Mouse (Mus musculus) testis, adult 2 months (tissue): ENCODE measurements around the gene Maneal. TPM values are rescaled to one million over a fixed set of nuclear protein-coding genes. Genes with fewer than 3 reads are reported as not detected.

ENCODE experiments used
- H3K27ac ChIP-seq: fragments of 200-500 bp; 2 replicates; pipeline ENCODE4 v1.5.1; 2012; ENCODE audit warnings: low read depth, low read length; ENCODE audit not compliant: control insufficient read depth, insufficient read depth
- H3K27me3 ChIP-seq: fragments of 200-500 bp; 2 replicates; pipeline ENCODE4 v1.6.1; 2012; ENCODE audit warnings: mild to moderate bottlenecking, low read length, moderate library complexity; ENCODE audit not compliant: control insufficient read depth, insufficient read depth
- H3K36me3 ChIP-seq: fragments of 200-500 bp; 2 replicates; pipeline ENCODE4 v1.6.1; 2012; ENCODE audit warnings: mild to moderate bottlenecking, low read length; ENCODE audit not compliant: control insufficient read depth, insufficient read depth
- H3K4me1 ChIP-seq: fragments of 200-500 bp; 2 replicates; pipeline ENCODE4 v1.6.1; 2012; ENCODE audit warnings: low read length; ENCODE audit not compliant: control insufficient read depth, insufficient read depth
- H3K4me3 ChIP-seq: fragments of 200-500 bp; 2 replicates; pipeline ENCODE4 v1.5.1; 2012; ENCODE audit warnings: low read depth, mild to moderate bottlenecking, low read length, moderate library complexity, mixed read lengths; ENCODE audit not compliant: control insufficient read depth
- CTCF ChIP-seq: fragments of 200-500 bp; IDR thresholded peaks from 2 replicates; pipeline ENCODE4 v1.5.1; 2012; ENCODE audit warnings: low read depth, mild to moderate bottlenecking, inconsistent platforms, low read length, moderate library complexity; ENCODE audit not compliant: control insufficient read depth, insufficient read depth, insufficient replicate concordance
- POLR2A ChIP-seq: fragments of 200-500 bp; IDR thresholded peaks from 2 replicates; pipeline ENCODE4 v1.6.1; 2012; ENCODE audit warnings: low read depth, mild to moderate bottlenecking, inconsistent platforms, low read length, moderate library complexity; ENCODE audit not compliant: control insufficient read depth
- polyA plus RNA-seq: library from polyadenylated mRNA; depleted of rRNA; stranded (reverse); fragments of >200 nt; gene quantifications from 2 replicates; pipeline ENCODE4 v1.2.3, GENCODE M21; 2012

The Maneal gene
- polyA plus RNA-seq, 1 experiment: 0.23 TPM

DNA sequence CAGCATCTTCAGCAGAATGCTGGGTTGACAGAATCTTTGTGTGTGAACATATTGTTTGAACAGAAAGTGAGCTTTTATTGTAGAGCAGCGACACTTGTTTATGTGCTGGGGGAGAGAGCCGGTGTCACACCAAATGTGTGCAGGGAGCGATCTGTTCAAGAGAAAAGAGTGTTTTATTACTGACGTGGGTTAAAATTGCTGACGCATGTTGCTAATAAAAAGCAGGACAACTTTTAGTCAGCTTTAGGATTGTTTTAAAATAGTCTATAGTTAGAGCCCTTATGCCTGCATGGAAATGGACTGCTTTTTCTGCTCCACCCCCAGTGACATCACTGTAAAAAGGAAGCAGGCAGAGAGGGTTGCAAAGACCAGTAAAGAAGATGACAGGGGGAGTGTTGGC, 28.9 kb upstream of the Maneal start:
- Histone ChIP-seq H3K36me3 (no peaks in the 10 kb centered on the region), H3K4me3 (no peak overlapping the region), H3K27me3 (peaks cover 2% of the 10 kb centered on the region; the same call in 1 of the 2 replicates), H3K27ac (no peak overlapping the region), H3K4me1 (peaks cover 7% of the 10 kb centered on the region)
- TF ChIP-seq POLR2A: no peak
- TF ChIP-seq CTCF: no peak

DNA sequence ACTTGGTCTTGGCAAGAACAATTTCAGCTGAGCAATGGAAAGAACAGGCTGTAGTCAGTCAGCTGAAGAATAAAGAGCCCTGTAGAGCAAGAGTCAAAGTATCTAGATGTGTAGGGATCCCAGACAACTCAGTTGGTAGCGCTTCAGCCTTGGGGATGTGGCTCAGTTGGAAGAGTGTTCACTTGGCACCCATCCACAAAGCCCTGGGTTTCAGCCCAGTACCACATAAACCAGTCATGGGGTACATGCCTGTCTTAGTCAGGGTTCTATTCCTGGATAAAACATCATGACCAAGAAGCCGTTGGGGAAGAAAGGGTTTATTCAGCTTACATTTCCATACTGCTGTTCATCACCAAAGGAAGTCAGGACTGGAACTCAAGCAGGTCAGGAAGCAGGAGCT, 28.0 kb upstream of the Maneal start:
- peaks cover 2% of the 10 kb centered on the region; the same call in 1 of the 2 replicates for H3K27me3 ChIP-seq
- no peak overlapping the region for H3K4me3 ChIP-seq
- H3K4me1 ChIP-seq: peaks cover 7% of the 10 kb centered on the region
- H3K36me3 ChIP-seq: no peaks in the 10 kb centered on the region
- TF ChIP-seq CTCF (no peak), POLR2A (no peak)
- H3K27ac ChIP-seq: no peak overlapping the region

DNA sequence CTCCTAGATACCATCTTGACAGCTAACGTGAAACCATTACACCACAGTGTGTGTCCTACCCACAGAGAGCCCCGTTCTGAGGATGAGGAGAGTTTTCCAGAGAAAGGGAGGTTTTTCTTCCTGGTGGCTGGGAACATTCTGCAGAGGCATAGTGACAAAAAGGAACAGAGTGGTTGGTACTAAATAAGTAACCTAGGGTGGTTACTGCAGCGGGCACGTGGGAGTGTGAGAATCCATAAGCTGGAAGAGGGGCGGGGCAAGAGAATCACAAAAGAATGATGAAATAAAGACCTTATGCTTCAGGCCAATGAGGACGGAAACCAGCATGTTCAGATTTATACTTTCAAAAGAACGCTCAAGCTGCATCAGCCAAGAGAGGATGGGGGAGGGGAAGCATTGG, 26.7 kb upstream of the Maneal start:
- H3K4me3 ChIP-seq: no peak overlapping the region
- H3K27ac ChIP-seq: no peak overlapping the region
- H3K36me3 ChIP-seq: no peaks in the 10 kb centered on the region
- H3K27me3 ChIP-seq: peaks cover 2% of the 10 kb centered on the region; the same call in 1 of the 2 replicates
- TF ChIP-seq CTCF (no peak), POLR2A (no peak)
- peaks cover 6% of the 10 kb centered on the region; the same call in 1 of the 2 replicates for H3K4me1 ChIP-seq

DNA sequence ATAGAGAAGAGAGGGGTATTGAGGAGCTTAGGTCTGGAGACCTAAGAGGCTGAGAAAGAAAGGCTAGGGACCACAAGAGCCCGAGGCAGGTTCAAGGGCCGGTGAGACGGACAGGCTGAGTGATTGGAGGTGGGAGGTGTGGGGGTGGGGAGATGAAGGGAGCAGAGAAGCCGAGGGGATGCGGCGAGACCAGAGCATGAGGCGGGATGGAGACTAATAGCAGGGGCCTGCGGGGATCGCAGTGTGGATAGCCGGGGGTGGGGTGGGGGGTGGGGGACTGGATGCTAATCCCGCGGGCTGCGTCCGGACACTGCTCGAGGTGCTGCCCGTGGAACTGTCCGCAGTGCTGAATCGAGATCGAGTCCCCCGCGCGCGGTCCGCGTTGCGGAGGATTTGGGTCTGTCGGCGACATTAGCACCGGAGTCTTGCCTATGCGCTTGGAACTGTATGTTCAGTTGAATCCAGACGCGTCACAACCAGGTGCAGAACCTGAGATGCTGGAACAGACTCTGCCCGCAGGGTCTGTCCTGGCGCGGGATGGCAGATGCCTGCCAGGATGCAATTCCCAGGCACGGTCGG, 20.3 kb upstream of the Maneal start:
- no peak for TF ChIP-seq CTCF
- TF ChIP-seq POLR2A: no peak
- H3K4me3 ChIP-seq: peak overlapping the region; percentile 79
- no peak overlapping the region for H3K27ac ChIP-seq
- H3K4me1 ChIP-seq: peaks cover 25% of the 10 kb centered on the region
- no peaks in the 10 kb centered on the region for H3K36me3 ChIP-seq
- H3K27me3 ChIP-seq: peaks cover 13% of the 10 kb centered on the region

DNA sequence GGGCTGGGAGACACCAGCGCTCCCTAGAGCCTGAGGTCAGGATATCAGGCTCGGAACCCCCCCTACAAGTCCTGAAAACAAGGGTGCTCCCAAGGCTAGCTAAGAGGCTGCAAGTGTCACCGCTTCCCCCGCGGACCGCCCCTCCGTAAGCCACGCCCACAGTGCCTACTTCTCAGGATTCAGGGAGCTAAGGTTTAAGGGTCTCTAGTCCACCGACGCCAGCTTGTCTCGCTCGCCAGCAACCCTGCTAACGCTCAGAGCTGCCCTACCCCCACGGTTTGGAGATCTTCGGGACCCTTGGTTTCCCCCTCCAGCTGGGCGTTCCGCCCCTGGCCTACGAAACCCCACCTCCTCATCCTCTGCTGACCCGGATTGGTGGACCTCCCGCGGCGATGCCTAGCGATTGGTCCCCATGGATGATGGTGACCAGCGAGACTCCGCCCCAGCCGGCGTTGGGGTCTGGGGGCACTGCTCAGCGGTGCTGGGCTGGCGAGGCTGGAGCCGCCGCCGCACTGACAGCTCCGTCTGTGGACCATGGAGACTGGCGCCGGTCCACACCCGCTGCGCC, 19.5 kb upstream of the Maneal start:
- H3K4me1 ChIP-seq: peaks cover 25% of the 10 kb centered on the region
- H3K27ac ChIP-seq: no peak overlapping the region
- H3K36me3 ChIP-seq: no peaks in the 10 kb centered on the region
- H3K4me3 ChIP-seq: peak overlapping the region; percentile 79
- no peak for TF ChIP-seq POLR2A
- H3K27me3 ChIP-seq: peaks cover 13% of the 10 kb centered on the region

DNA sequence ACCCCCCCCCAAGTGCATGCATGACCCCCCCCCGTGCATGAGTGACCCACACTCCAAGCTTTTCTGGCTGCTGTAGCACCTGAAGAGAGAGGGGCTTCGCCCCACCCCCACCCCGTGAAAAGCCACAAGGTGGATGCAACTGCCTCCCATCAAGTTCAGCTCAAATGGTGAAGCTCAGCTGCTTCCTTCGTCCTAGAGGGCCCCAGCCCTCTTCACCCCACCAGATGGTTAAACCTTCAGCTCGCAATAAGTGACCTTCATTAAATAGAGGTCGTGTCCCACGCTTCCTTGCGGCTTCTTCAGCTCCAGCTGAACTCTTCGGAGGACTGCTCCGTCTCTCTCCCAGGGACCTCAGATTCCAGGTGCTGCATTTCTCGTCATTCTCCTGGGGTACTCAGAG, 18.6 kb upstream of the Maneal start, which contains the start of gene Epha10:
Epha10 (plus strand) TSS at position 301 of the 400 bp plus-strand sequence.
- TF ChIP-seq POLR2A (no peak), CTCF (no peak)
- Histone ChIP-seq H3K27ac (no peak within 1 kb of the TSS), H3K27me3 (peaks cover 11% of the 10 kb centered on the region), H3K36me3 (no peaks in the 10 kb centered on the region), H3K4me1 (peaks cover 21% of the 10 kb centered on the region), H3K4me3 (peak within 1 kb of the TSS; percentile 79)

DNA sequence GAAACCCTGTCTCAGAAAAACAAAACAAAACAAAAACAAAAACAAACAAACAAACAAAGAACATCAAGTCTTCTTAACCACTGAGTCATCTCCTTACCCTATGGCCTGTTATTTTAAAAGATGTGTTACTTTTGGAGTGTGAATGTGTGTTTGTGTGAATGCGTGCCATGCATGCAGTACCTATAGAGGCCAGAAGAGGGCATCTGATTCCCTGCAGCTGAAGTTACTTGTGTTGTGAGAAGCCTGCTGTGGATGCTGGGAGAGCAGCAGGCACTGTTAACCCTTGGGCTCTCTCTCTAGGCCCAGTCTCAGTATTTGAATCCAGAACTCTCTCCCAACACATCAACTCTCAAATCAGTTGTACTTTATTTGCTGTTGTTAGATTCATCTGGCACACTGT, 10.7 kb upstream of the Maneal start:
- Histone ChIP-seq H3K27me3 (no peaks in the 10 kb centered on the region), H3K4me3 (no peak overlapping the region), H3K27ac (no peak overlapping the region), H3K36me3 (no peaks in the 10 kb centered on the region), H3K4me1 (no peaks in the 10 kb centered on the region)
- TF ChIP-seq CTCF (peak; percentile 56; the same call in 1 of the 2 replicates), POLR2A (no peak)

DNA sequence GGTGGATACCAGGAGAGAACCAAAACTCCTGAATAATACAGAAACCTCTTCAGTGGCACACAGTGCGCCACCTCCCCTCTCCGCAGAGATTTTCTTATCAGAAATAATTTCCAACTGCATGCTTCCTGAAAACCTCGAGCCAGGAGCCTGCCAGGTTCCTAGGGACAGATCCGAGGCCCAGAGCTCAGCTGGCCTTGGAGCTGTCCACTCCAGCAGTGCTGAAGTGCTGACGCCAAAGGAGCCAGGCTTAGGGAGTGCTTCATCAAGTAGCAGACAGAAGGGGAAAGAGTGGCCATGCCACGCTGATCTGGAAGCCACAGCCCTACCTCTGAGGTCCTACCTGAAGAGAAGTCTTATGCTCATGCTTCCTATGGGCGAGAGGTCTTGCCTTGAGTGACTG, 1.5 kb downstream of the Maneal start:
- no peaks in the 10 kb centered on the region for H3K36me3 ChIP-seq
- TF ChIP-seq POLR2A: no peak
- TF ChIP-seq CTCF: no peak
- H3K27ac ChIP-seq: no peak overlapping the region
- no peaks in the 10 kb centered on the region for H3K27me3 ChIP-seq
- no peak overlapping the region for H3K4me3 ChIP-seq
- H3K4me1 ChIP-seq: peaks cover 12% of the 10 kb centered on the region
